Mouse (Mus musculus) bone marrow, adult 2 months (tissue): ENCODE measurements around the gene Gzme.
"Not testable (repeated sequence)": the region's sequence is repeated elsewhere in the genome, so short reads cannot be mapped to it uniquely, and the experiment has no call there.

Experiments
- CTCF ChIP-seq: fragments of 200-500 bp; IDR thresholded peaks from 2 replicates; pipeline ENCODE4 v1.5.1; 2011; ENCODE audit warnings: low read length, control low read depth; ENCODE audit not compliant: control insufficient read depth, insufficient read depth
- POLR2A ChIP-seq: fragments of 200-500 bp; IDR thresholded peaks from 2 replicates; pipeline ENCODE4 v1.6.1; 2011; ENCODE audit warnings: low read depth, mild to moderate bottlenecking, control low read depth, low read length, borderline replicate concordance; ENCODE audit not compliant: control insufficient read depth

DNA sequence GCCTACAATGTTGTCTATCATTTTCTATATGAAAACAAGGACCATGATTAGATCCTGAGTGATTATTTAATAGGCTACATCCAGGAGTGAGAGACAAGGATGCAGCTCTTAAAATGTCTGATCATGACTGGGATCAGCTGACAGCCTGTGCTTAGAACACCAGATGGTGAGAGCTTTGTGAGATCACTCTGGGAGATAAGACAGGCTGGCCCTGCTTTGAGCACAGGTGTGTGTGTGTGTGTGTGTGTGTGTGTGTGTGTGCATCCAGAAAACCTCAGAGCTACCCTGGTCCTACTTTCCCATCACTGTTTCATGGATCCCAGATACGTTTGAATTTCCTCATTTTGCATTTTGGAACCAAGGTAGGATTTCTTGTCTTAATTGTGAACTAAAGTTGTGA is 13.2 kb upstream of the Gzme start:
- TF ChIP-seq CTCF, POLR2A: not testable (repeated sequence)
